Mouse (Mus musculus) liver, embryonic 11.5 days (tissue): ENCODE measurements around the gene Dkkl1. TPM values are rescaled to one million over a fixed set of nuclear protein-coding genes. Genes with fewer than 3 reads are reported as not detected.

Source experiments
- ATAC-seq: fragments of 200-750 bp; cut with Nextera tagmentation; replicated peaks from 2 replicates; pipeline ENCODE4 v1.8.0; 2017; ENCODE audit warnings: moderate number of reproducible peaks, mild to moderate bottlenecking, moderate TSS enrichment, moderate library complexity; ENCODE audit not compliant: low FRiP score
- DNase-seq: peaks from one replicate; pipeline ENCODE4 v3.0.0-alpha.2; 2017; ENCODE audit warnings: low spot score
- H3K27ac ChIP-seq: fragments of 300-500 bp; sonication (generic); 2 replicates; pipeline ENCODE4 v1.5.1; 2014; ENCODE audit warnings: mild to moderate bottlenecking, low read depth, low read length, control low read depth
- H3K27me3 ChIP-seq: fragments of 300-500 bp; sonication (generic); replicated peaks from 2 replicates; pipeline ENCODE4 v1.6.1; 2014; ENCODE audit warnings: low read length, mixed read lengths; ENCODE audit not compliant: control insufficient read depth, insufficient read depth
- H3K36me3 ChIP-seq: fragments of 300-500 bp; sonication (generic); 2 replicates; pipeline ENCODE4 v1.6.1; 2014; ENCODE audit warnings: mild to moderate bottlenecking, low read length, moderate library complexity, mixed read lengths; ENCODE audit not compliant: control insufficient read depth, insufficient read depth
- H3K4me1 ChIP-seq: fragments of 300-500 bp; sonication (generic); replicated peaks from 2 replicates; pipeline ENCODE4 v1.6.1; 2014; ENCODE audit warnings: low read length, mixed read lengths; ENCODE audit not compliant: control insufficient read depth, insufficient read depth
- H3K4me2 ChIP-seq: fragments of 300-500 bp; sonication (generic); 2 replicates; pipeline ENCODE4 v1.6.1; 2014; ENCODE audit warnings: mild to moderate bottlenecking, control low read depth, moderate library complexity
- H3K4me3 ChIP-seq: fragments of 300-500 bp; sonication (generic); 2 replicates; pipeline ENCODE4 v1.5.1; 2014; ENCODE audit warnings: low read depth, low read length, control low read depth
- H3K9ac ChIP-seq: fragments of 300-500 bp; sonication (generic); 2 replicates; pipeline ENCODE4 v1.6.1; 2014; ENCODE audit warnings: low read depth, low read length, control low read depth
- H3K9me3 ChIP-seq: fragments of 300-500 bp; sonication (generic); 2 replicates; pipeline ENCODE4 v1.6.1; 2016; ENCODE audit warnings: low read length, inconsistent platforms, mixed read lengths; ENCODE audit not compliant: control insufficient read depth
- WGBS: fragments of 180-500 bp; shearing (Covaris S2); extraction: QIAGEN DNeasy Blood & Tissue Kit; methylation state at CpG from one replicate; pipeline ENCODE4 v1.1.7; 2014; 5-methylcytosine and 5-hydroxymethylcytosine counted together
- polyA plus RNA-seq: library from polyadenylated mRNA; unstranded; fragments of >200 nt; fragmentation: Nextera tagmentation; extraction: Ambion mirVana; gene quantifications from 2 replicates; pipeline ENCODE4 v1.2.1, GENCODE M21; 2014

Dkkl1 gene
- polyA plus RNA-seq, 1 experiment from 2014 or later, result 2.8 TPM

DNA sequence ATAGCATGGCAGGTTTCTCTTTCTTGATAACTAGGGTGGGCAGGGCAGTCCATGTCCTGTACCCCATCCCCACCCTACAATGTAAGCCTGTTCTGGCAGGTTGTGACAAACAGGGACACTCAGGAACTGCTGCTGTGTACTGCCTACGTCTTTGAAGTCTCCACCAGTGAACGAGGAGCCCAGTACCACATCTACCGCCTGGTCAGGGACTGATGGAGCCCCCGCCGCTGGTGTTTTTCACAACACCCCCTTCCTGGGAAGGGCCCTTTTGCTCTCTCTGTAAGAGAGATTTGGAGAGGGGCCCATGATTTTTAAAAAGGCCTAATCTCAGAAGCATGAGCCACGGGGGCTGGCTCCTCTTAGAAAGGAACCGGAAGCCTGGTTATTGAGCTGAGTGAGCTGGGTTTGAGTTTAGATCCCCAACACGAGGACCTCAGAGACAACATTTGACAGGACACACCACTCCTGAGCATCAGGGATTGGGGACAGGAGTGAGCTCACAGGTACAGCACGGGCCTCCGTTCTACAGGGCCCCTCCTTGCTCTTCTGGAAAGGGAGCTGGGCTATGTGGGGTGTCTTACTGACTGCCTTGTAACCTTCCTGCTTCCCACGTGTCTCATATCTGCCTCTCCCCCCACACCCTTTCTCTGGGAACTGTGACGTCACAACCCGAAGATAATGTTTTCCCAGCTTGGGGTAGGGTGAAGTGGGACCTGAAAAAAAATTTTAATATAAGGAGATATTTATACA lies 20.9 kb upstream of the Dkkl1 start:
- no peak overlapping the region for H3K4me2 ChIP-seq
- H3K4me3 ChIP-seq, result no peak overlapping the region
- 0 out of 2 replicates have a peak, but pooled peaks cover 4% of the 10 kb centered on the region for H3K27me3 ChIP-seq
- WGBS, result 62% methylated on average over 13 of the region's 13 CpGs
- DNase-seq, result no peak
- no peak overlapping the region for H3K9ac ChIP-seq
- peaks cover 27% of the 10 kb centered on the region for H3K36me3 ChIP-seq
- peaks cover 19% of the 10 kb centered on the region for H3K4me1 ChIP-seq
- no peaks in the 10 kb centered on the region for H3K9me3 ChIP-seq
- no peak overlapping the region for H3K27ac ChIP-seq
- no peak for ATAC-seq

DNA sequence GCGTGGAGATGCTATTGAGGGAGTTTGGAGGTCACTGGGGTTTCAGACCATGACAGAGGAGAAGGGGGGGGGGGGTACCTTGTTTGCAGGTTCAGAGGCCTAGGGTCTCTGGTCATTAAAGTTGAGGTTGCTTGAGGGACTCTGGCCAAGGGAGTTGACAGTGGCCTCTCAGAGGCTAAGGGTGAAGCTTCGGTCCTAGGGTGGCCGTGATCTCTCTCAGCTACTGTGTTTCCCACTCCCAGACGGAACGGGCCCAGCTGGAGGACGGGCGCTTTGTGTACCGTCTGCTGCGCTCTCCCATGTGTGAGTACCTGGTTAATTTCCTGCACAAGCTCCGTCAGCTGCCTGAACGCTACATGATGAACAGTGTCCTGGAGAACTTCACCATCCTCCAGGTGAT lies 20.0 kb upstream of the Dkkl1 start:
- H3K36me3 ChIP-seq, result peaks cover 27% of the 10 kb centered on the region
- no peak overlapping the region for H3K4me2 ChIP-seq
- H3K27me3 ChIP-seq, result 0 out of 2 replicates have a peak, but pooled peaks cover 4% of the 10 kb centered on the region
- H3K4me1 ChIP-seq, result peaks cover 19% of the 10 kb centered on the region
- ATAC-seq (no peak), DNase-seq (no peak)
- WGBS, result 87% methylated on average over 11 of the region's 11 CpGs
- H3K9me3 ChIP-seq, result no peaks in the 10 kb centered on the region
- H3K9ac ChIP-seq, result no peak overlapping the region
- no peak overlapping the region for H3K27ac ChIP-seq
- H3K4me3 ChIP-seq, result no peak overlapping the region

DNA sequence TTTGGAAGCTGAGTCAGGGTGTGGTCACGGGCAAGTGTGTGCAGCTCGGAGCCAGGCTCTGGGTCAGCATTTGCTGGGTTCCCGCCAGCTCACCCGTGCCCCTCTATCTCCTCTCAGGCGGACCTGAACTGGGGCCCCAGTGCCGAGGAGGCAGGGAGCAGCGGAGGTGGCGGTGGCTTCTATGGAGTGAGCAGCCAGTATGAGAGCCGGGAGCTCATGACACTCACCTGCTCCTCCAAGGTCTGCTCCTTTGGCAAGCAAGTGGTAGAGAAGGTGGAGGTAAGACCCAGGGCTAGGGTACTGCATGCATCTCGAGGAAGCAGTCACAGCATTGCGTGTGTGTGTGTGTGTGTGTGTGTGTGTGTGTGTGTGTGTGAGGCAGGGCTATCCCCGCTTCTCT lies 19.2 kb upstream of the Dkkl1 start:
- ATAC-seq (no peak), DNase-seq (no peak)
- Histone ChIP-seq H3K4me1 (peaks cover 19% of the 10 kb centered on the region), H3K4me2 (no peak overlapping the region), H3K9me3 (no peaks in the 10 kb centered on the region), H3K27me3 (0 out of 2 replicates have a peak, but pooled peaks cover 4% of the 10 kb centered on the region), H3K9ac (no peak overlapping the region), H3K36me3 (peaks cover 31% of the 10 kb centered on the region), H3K27ac (no peak overlapping the region), H3K4me3 (no peak overlapping the region)
- 84% methylated on average over 12 of the region's 12 CpGs for WGBS

DNA sequence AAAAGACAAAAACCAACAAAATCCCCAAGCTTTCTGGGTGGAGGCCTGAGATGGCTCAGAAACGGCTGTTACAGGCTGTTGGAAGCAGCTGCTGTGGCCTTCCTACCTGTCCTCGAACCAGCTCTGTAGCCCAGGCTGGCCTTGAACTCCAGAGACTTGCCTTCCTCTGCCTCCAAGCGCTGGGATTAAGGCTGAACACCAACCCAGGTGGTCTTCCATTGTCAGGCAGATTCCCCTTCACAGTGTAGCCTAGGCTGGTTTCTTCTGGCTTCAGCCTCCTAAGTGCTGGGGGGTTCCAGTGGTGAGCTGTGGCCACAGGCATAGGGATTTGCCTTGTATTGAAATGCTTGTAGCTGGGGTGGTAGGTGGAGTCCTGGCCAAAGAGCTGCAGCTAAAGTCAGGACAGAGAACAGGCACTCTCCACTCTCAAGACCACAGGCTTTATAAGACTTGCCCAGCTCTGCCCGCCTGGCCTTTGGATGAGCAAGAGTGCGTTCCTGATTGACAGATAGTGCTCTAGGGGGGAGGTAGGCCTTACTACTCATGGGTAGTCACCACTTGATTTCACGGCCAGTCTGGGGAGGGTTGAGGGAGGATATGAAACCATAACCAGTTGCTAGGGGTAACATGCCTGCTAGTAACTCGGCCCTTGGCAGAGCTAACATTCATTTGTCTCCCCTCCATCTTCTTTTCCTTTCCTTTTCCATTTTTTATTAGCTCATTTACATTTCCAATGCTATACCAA lies 17.7 kb upstream of the Dkkl1 start:
- H3K27ac ChIP-seq, result no peak overlapping the region
- ATAC-seq (no peak), DNase-seq (no peak)
- no peaks in the 10 kb centered on the region for H3K27me3 ChIP-seq
- WGBS, result 80% methylated on average over 7 of the region's 7 CpGs
- no peak overlapping the region; the same call in 1 of the 2 replicates for H3K9ac ChIP-seq
- peaks cover 40% of the 10 kb centered on the region for H3K36me3 ChIP-seq
- H3K4me3 ChIP-seq, result no peak overlapping the region
- H3K4me2 ChIP-seq, result no peak overlapping the region
- H3K9me3 ChIP-seq, result no peaks in the 10 kb centered on the region
- H3K4me1 ChIP-seq, result peaks cover 14% of the 10 kb centered on the region

DNA sequence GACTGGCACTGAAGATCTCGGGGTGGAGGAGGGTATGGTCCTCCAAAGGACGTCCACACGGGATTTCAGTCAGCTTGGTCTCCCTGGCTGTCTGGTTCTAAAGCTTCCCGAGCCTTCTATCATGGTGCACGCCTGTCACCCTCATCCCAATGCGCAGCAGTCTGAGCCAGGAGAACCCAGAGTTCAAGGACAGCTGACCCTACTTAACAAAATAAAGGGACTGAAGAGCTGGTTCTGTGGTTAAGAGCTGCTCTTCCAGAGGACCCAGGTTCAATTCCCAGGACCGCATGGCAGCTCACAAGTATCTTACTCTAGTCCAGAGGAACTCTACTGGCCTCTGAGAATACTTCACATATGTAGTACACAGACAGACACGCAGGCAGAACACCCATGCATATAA lies 17.1 kb upstream of the Dkkl1 start:
- Histone ChIP-seq H3K4me1 (peaks cover 8% of the 10 kb centered on the region), H3K9ac (no peak overlapping the region; the same call in 1 of the 2 replicates), H3K27ac (no peak overlapping the region), H3K4me3 (no peak overlapping the region), H3K4me2 (no peak overlapping the region), H3K36me3 (peaks cover 42% of the 10 kb centered on the region), H3K9me3 (no peaks in the 10 kb centered on the region), H3K27me3 (no peaks in the 10 kb centered on the region)
- WGBS, result 84% methylated on average over 8 of the region's 8 CpGs
- ATAC-seq, result no peak
- DNase-seq, result no peak

DNA sequence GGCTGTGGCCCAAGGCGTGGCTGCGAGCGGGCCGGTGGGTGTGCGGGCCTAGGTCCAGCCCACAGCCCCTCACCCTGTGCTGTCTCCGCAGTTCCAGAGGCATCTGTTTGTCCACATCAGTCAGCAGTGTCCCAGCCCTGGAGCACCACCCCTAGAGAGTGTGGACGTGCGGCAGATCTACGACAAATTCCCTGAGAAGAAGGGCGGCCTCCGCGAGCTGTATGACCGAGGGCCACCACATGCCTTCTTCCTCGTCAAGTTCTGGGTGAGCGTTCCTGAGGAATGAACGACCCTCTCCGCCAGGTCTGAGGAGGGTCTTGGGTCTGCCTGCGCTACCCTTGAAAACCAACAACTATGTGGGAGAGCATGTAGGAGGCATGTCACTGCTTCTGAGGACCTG lies 16.6 kb upstream of the Dkkl1 start:
- Histone ChIP-seq H3K4me2 (no peak overlapping the region), H3K36me3 (peaks cover 42% of the 10 kb centered on the region), H3K27me3 (no peaks in the 10 kb centered on the region), H3K27ac (no peak overlapping the region), H3K4me1 (peaks cover 4% of the 10 kb centered on the region), H3K9ac (no peak overlapping the region), H3K4me3 (no peak overlapping the region), H3K9me3 (no peaks in the 10 kb centered on the region)
- ATAC-seq (no peak), DNase-seq (no peak)
- 92% methylated on average over 18 of the region's 18 CpGs for WGBS

DNA sequence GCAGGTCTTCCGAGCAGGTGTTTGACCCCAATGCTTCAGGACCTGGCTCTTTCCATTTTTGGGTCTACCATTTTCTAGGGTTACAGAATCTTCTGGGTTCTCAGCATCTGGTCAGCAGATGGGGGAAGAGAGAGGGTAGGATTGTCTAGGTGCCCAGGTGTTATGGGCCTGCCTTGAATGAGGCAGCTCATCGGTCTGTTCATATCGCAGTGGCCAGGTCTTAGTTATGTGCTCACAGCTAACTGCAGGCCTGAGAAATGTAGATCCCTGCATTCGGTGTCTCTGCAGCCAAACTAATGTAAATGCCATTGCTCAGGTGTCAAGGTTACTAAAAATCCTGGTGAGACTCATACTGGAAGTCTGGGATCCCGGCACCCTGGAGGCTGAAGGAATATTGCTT lies 14.5 kb upstream of the Dkkl1 start:
- H3K4me1 ChIP-seq, result no peaks in the 10 kb centered on the region
- no peaks in the 10 kb centered on the region for H3K9me3 ChIP-seq
- no peak overlapping the region for H3K27ac ChIP-seq
- WGBS, result 91% methylated on average over 5 of the region's 5 CpGs
- no peak overlapping the region for H3K9ac ChIP-seq
- no peaks in the 10 kb centered on the region for H3K27me3 ChIP-seq
- H3K4me3 ChIP-seq, result no peak overlapping the region
- ATAC-seq (no peak), DNase-seq (no peak)
- peaks cover 37% of the 10 kb centered on the region for H3K36me3 ChIP-seq
- H3K4me2 ChIP-seq, result no peak overlapping the region

DNA sequence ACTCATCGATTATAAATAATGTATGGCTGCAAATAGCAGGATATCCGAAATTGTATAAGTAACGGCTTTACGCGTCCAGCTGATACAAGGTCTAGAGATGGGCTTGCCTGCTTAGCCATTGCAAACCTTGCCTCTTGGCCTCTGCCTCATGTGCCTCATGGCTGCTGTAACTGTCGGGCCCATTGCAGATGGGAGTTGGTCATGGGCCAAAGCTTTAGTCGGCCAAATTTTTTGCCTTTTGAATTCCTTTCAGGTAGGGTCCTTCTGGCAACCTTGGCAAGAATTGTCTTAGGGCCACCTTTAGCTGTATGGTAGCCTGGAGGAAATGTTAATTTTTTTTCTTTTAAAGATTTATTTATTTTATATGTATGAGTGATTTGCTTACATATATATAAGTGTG lies 12.9 kb upstream of the Dkkl1 start:
- Histone ChIP-seq H3K4me2 (no peak overlapping the region), H3K27me3 (no peaks in the 10 kb centered on the region), H3K4me1 (no peaks in the 10 kb centered on the region), H3K9ac (no peak overlapping the region), H3K27ac (no peak overlapping the region), H3K9me3 (no peaks in the 10 kb centered on the region), H3K4me3 (no peak overlapping the region), H3K36me3 (peaks cover 38% of the 10 kb centered on the region)
- ATAC-seq (no peak), DNase-seq (no peak)
- 92% methylated on average over 7 of the region's 7 CpGs for WGBS

DNA sequence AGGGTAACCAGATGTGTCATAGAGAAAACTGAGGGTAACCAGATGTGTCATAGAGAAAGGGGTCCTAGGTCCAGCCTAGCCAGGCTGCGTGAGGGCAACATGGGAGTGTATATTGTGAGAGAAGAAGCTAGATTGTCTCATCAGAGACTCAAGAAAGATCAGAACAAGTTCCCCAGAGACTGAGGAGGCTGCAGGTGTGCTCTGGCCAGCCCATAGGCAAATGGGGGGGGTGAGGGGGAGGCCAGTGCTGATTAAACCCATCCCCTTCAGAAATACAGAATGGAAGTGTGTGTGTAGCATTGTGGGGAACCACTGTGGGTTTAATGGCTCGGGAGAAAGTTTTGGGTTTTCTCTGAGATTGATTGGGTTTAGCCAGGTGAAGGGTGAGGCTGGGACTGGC lies 9.7 kb upstream of the Dkkl1 start:
- ATAC-seq, result no peak
- WGBS, result 72% methylated on average over 2 of the region's 2 CpGs

More for the DNA sequence above, 9.7 kb upstream of the Dkkl1 start:
- Histone ChIP-seq H3K27ac (no peak overlapping the region), H3K4me2 (no peak overlapping the region), H3K4me1 (no peaks in the 10 kb centered on the region), H3K4me3 (no peak overlapping the region), H3K9me3 (no peaks in the 10 kb centered on the region), H3K27me3 (no peaks in the 10 kb centered on the region), H3K9ac (no peak overlapping the region), H3K36me3 (peaks cover 24% of the 10 kb centered on the region)
- DNase-seq, result no peak
